ENCODE assay signal across 13 mouse cellular contexts in genomic region chr9:47332929-47333328, GRCm38 (mm10).
DNase-seq lines count a peak whose midpoint lies in the region; TF ChIP-seq lines count a peak whose summit lies in the region.
"Had no signal": no experiment of that assay in that cellular context is flagged by ENCODE, and none has a peak within 500 bp of the region (broad histone marks: within the 10 kb centered on the region; RNA-seq: fewer than 3 reads in every experiment).

No protein-coding gene starts in this region.

- H3K9me3 ChIP-seq in limb, embryonic 10.5 days (replicated peaks), result no peaks in the 10 kb centered on the region
- H3K9me3 ChIP-seq: heart, embryonic 13.5 days; liver, embryonic 15.5 days had no signal

- no peak for TF ChIP-seq EP300 in heart, adult 2 months (IDR thresholded peaks at IDR 0.05; ENCODE audit: insufficient read depth, low read depth, low read length)

- no peak overlapping the region for H3K27ac ChIP-seq in heart, adult 2 months
- H3K27ac ChIP-seq in liver, adult 2 months (replicated peaks; ENCODE audit: insufficient read depth, low read depth, low read length), result no peak overlapping the region
- H3K27ac ChIP-seq in limb, embryonic 10.5 days, result no peak overlapping the region
- H3K27ac ChIP-seq: heart, embryonic 13.5 days; liver, embryonic 15.5 days had no signal

- no peaks in the 10 kb centered on the region for H3K79me2 ChIP-seq in heart, adult 2 months (replicated peaks; ENCODE audit: control insufficient read depth, insufficient read depth, low read length)
- H3K79me2 ChIP-seq in liver, adult 2 months (ENCODE audit: control insufficient read depth, insufficient read depth, low read length), result no peaks in the 10 kb centered on the region

- peak; percentile 36 for TF ChIP-seq CTCF in heart, adult 2 months (IDR thresholded peaks at IDR 0.05)
- TF ChIP-seq CTCF in liver, adult 2 months (IDR thresholded peaks at IDR 0.05; ENCODE audit: low read depth, low read length), result peak; percentile 16; the same call in 1 of the 2 replicates

- H3K4me3 ChIP-seq in heart, adult 2 months, result no peak overlapping the region
- no peak overlapping the region for H3K4me3 ChIP-seq in liver, adult 2 months (ENCODE audit: insufficient read depth, low read depth, low read length)
- no peak overlapping the region for H3K4me3 ChIP-seq in limb, embryonic 10.5 days
- H3K4me3 ChIP-seq: heart, embryonic 13.5 days; liver, embryonic 15.5 days had no signal

- 63% methylated on average over 4 of the region's 4 CpGs for WGBS in heart, adult 2 months
- 80% methylated on average over 4 of the region's 4 CpGs for WGBS in liver, adult 2 months
- WGBS in limb, embryonic 10.5 days, result 71% methylated on average over 4 of the region's 4 CpGs

- H3K36me3 ChIP-seq in heart, adult 2 months (ENCODE audit: control insufficient read depth, insufficient read depth, low read length), result no peaks in the 10 kb centered on the region
- no peaks in the 10 kb centered on the region for H3K36me3 ChIP-seq in liver, adult 2 months (ENCODE audit: control insufficient read depth, insufficient read depth, low read length)
- no peaks in the 10 kb centered on the region for H3K36me3 ChIP-seq in limb, embryonic 10.5 days
- H3K36me3 ChIP-seq: heart, embryonic 13.5 days; liver, embryonic 15.5 days had no signal

- no peak for DNase-seq in heart, adult 2 months
- no peak for DNase-seq in heart, adult 8-10 months (ENCODE audit: low spot score)
- no peak for DNase-seq in liver, adult 2 months (ENCODE audit: extremely low read depth, low read depth, low spot score)
- no peak for DNase-seq in liver
- peak; percentile 39 for DNase-seq in kidney, postnatal 10 days
- DNase-seq in lung, postnatal 25 days (ENCODE audit: low spot score), result peak; percentile 35
- no peak for DNase-seq in limb, embryonic 10.5 days (ENCODE audit: low spot score)
- DNase-seq in natural killer cell, adult 2 months (ENCODE audit: low spot score in 2 of 2), result no peak
- DNase-seq: adrenal gland, postnatal 36 days; thymus, adult 2 months had no signal

- H3K27me3 ChIP-seq in heart, adult 2 months (ENCODE audit: control insufficient read depth, insufficient read depth, low read length), result no peaks in the 10 kb centered on the region
- H3K27me3 ChIP-seq in liver, adult 2 months (ENCODE audit: control insufficient read depth, insufficient read depth, low read length), result no peaks in the 10 kb centered on the region
- H3K27me3 ChIP-seq in limb, embryonic 10.5 days (ENCODE audit: low read depth, poor library complexity, severe bottlenecking), result no peaks in the 10 kb centered on the region
- H3K27me3 ChIP-seq: CH12.LX; liver, embryonic 15.5 days had no signal

- no peaks in the 10 kb centered on the region for H3K4me1 ChIP-seq in heart, adult 2 months (ENCODE audit: control insufficient read depth, insufficient read depth, low read length)
- H3K4me1 ChIP-seq in liver, adult 2 months (ENCODE audit: control insufficient read depth, insufficient read depth, low read length), result no peaks in the 10 kb centered on the region; the same call in 1 of the 2 replicates
- peaks cover 25% of the 10 kb centered on the region for H3K4me1 ChIP-seq in limb, embryonic 10.5 days
- H3K4me1 ChIP-seq: heart, embryonic 13.5 days; liver, embryonic 15.5 days had no signal

- intact Hi-C loops in heart, adult 2 months (cut with DNase I), result loop anchor here (5.0 kb wide), 1 partner anchor 374 kb away; no protein-coding TSS in a partner anchor

- TF ChIP-seq POLR2A in heart, adult 2 months (IDR thresholded peaks at IDR 0.05; ENCODE audit: insufficient read depth, low read depth, low read length), result no peak
- TF ChIP-seq POLR2A in liver, adult 2 months (IDR thresholded peaks at IDR 0.05; ENCODE audit: extremely low read depth, insufficient read depth, low read length), result no peak

- H3K9ac ChIP-seq in heart, adult 2 months (ENCODE audit: low read depth, low read length), result no peak overlapping the region
- no peak overlapping the region for H3K9ac ChIP-seq in liver, adult 2 months (ENCODE audit: low read depth, low read length)
- H3K9ac ChIP-seq: heart, embryonic 13.5 days; liver, embryonic 15.5 days had no signal

Comparison
In these comparisons a context has a peak if more than half of its experiments do, and no peak if none do; other contexts are left out.
1. DNase-seq: peak in kidney, postnatal 10 days (single experiment) and lung, postnatal 25 days (single experiment); none in heart, adult 2 months (0 of 2), heart, adult 8-10 months (single experiment), liver, adult 2 months (single experiment), liver (single experiment), limb, embryonic 10.5 days (single experiment) and natural killer cell, adult 2 months (0 of 2).